In the genomic region with DNA sequence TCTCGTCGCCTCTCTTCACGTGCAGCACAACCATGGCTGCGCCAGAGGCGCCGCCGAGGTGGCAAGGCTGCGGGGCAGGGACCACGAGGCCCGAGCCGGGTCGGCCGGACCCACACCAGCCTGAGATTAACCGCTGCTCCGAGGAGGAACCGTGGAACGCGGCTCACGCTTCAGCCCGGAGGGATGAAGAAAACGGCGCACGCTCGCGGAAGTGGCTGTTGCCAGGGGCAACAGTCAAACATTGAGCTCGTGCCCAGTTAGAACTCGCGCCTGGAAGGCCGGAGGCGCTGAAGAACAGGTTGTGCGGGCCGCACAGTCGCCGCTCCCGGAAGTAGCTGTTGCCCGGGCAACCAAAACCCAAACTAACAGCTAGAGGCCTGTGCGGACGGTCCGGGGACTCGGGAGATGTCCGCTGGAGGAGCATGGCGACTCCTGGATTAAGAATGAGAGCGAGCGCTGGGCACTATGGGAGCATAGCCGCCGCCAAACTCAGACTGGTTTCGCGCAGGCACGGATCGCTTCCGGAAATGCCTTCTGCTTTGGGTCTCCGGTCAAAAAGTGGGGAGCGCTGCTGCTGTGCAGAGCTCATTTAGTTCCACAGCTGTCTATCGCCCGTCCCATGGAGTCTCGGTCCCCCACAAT, we compare ENCODE assay signal across 1 mouse cellular context.
TF ChIP-seq lines count a peak whose summit lies in the region.

Gene Cfap298, minus strand, starts transcription at position 428 of the 642 bp plus-strand sequence.

TF ChIP-seq in myocyte, 11 proteins besides CTCF, POLR2A, EP300 and RAD21 (continued from another document):
- TF ChIP-seq MYOD1 (IDR thresholded peaks at IDR 0.05; ENCODE audit: control insufficient read depth in 1 of 3, insufficient read length in 2 of 3, low read depth in 2 of 3): peak in 1 of 3 experiments; percentile 21
- TF ChIP-seq MYOG (IDR thresholded peaks at IDR 0.05; ENCODE audit: control insufficient read depth in 1 of 3, insufficient read depth in 1 of 3, insufficient read length in 2 of 3, low read depth in 2 of 3): no peak
TF ChIP-seq in myocyte: peak in this region for 3.
